Mouse (Mus musculus) heart, embryonic 15.5 days (tissue): ENCODE results near the gene Kalrn. TPM values are rescaled to one million over a fixed set of nuclear protein-coding genes. Genes with fewer than 3 reads are reported as not detected.

Experiments used
- ATAC-seq: fragments of 200-750 bp; cut with Nextera tagmentation; replicated peaks from 2 replicates; pipeline ENCODE4 v1.8.0; 2017; ENCODE audit warnings: low read depth, moderate TSS enrichment; ENCODE audit not compliant: insufficient number of reproducible peaks, insufficient read depth, low FRiP score
- H3K27ac ChIP-seq: fragments of 300-500 bp; sonication (generic); 2 replicates; pipeline ENCODE4 v1.5.1; 2015; ENCODE audit warnings: mild to moderate bottlenecking, inconsistent platforms
- H3K27me3 ChIP-seq: fragments of 300-500 bp; sonication (generic); 2 replicates; pipeline ENCODE4 v1.6.1; 2015; ENCODE audit warnings: inconsistent platforms
- H3K36me3 ChIP-seq: fragments of 300-500 bp; sonication (generic); 2 replicates; pipeline ENCODE4 v1.6.1; 2015; ENCODE audit warnings: mild to moderate bottlenecking, inconsistent platforms
- H3K4me1 ChIP-seq: fragments of 300-500 bp; sonication (generic); replicated peaks from 2 replicates; pipeline ENCODE4 v1.6.1; 2015; ENCODE audit warnings: inconsistent platforms
- H3K4me2 ChIP-seq: fragments of 300-500 bp; sonication (generic); 2 replicates; pipeline ENCODE4 v1.6.1; 2015; ENCODE audit warnings: inconsistent platforms, mild to moderate bottlenecking, moderate library complexity
- H3K4me3 ChIP-seq: fragments of 300-500 bp; sonication (generic); 2 replicates; pipeline ENCODE4 v1.5.1; 2015; ENCODE audit warnings: mild to moderate bottlenecking, inconsistent platforms
- H3K9ac ChIP-seq: fragments of 300-500 bp; sonication (generic); 2 replicates; pipeline ENCODE4 v1.6.1; 2015; ENCODE audit warnings: mild to moderate bottlenecking, inconsistent platforms
- H3K9me3 ChIP-seq: fragments of 300-500 bp; sonication (generic); replicated peaks from 2 replicates; pipeline ENCODE4 v1.6.1; 2016; ENCODE audit warnings: inconsistent platforms
- WGBS: fragments of 180-500 bp; shearing (Covaris S2); methylation state at CpG from one replicate; pipeline ENCODE4 v1.1.7; 2015; ENCODE audit warnings: mixed read lengths; 5-methylcytosine and 5-hydroxymethylcytosine counted together
- polyA plus RNA-seq: library from polyadenylated mRNA; unstranded; fragments of >200 nt; fragmentation: Nextera tagmentation; extraction: Ambion mirVana; gene quantifications from 2 replicates; pipeline ENCODE4 v1.2.1, GENCODE M21; 2015

The Kalrn gene
- polyA plus RNA-seq, 1 experiment from 2014 or later, result 32.8 TPM

- no peak for ATAC-seq
- Histone ChIP-seq H3K4me2 (no peak overlapping the region), H3K4me3 (no peak overlapping the region), H3K9ac (no peak overlapping the region), H3K4me1 (peaks cover 21% of the 10 kb centered on the region), H3K27me3 (no peaks in the 10 kb centered on the region), H3K36me3 (peaks cover 28% of the 10 kb centered on the region), H3K9me3 (no peaks in the 10 kb centered on the region), H3K27ac (peak overlapping the region; percentile 86)
- WGBS, result 37% methylated on average over 5 of the region's 5 CpGs
These were observed 344.7 kb downstream of the Kalrn start for GRCm38 (mm10) chr16:34228661-34229060.

GRCm38 (mm10) chr16:34212160-34212559 lies 361.2 kb downstream of the Kalrn start:
- peak overlapping the region; percentile 36; the same call in 1 of the 2 replicates for H3K27ac ChIP-seq
- 34% methylated on average over 3 of the region's 3 CpGs for WGBS

GRCm38 (mm10) chr16:34211243-34211642 lies 362.1 kb downstream of the Kalrn start:
- H3K9me3 ChIP-seq, result no peaks in the 10 kb centered on the region
- H3K4me2 ChIP-seq, result no peak overlapping the region
- no peak for ATAC-seq
- no peak overlapping the region for H3K4me3 ChIP-seq
- H3K9ac ChIP-seq, result peak overlapping the region; percentile 17; the same call in 1 of the 2 replicates
- peak overlapping the region; percentile 59 for H3K27ac ChIP-seq
- WGBS, result 38% methylated on average over 12 of the region's 12 CpGs
- peaks cover 44% of the 10 kb centered on the region for H3K36me3 ChIP-seq
- peaks cover 34% of the 10 kb centered on the region for H3K4me1 ChIP-seq
- H3K27me3 ChIP-seq, result no peaks in the 10 kb centered on the region

More at GRCm38 (mm10) chr16:34212160-34212559, 361.2 kb downstream of the Kalrn start:
- no peak overlapping the region for H3K4me2 ChIP-seq
- H3K36me3 ChIP-seq, result peaks cover 39% of the 10 kb centered on the region
- peaks cover 36% of the 10 kb centered on the region for H3K4me1 ChIP-seq
- H3K9me3 ChIP-seq, result no peaks in the 10 kb centered on the region
- no peak overlapping the region for H3K9ac ChIP-seq
- H3K27me3 ChIP-seq, result no peaks in the 10 kb centered on the region
- H3K4me3 ChIP-seq, result no peak overlapping the region
- ATAC-seq, result no peak

GRCm38 (mm10) chr16:34208748-34209147 lies 364.6 kb downstream of the Kalrn start:
- peak; percentile 73 for ATAC-seq
- H3K36me3 ChIP-seq, result peaks cover 51% of the 10 kb centered on the region

GRCm38 (mm10) chr16:34207972-34208371 lies 365.4 kb downstream of the Kalrn start:
- Histone ChIP-seq H3K27ac (no peak overlapping the region), H3K9me3 (no peaks in the 10 kb centered on the region), H3K4me1 (peaks cover 32% of the 10 kb centered on the region), H3K4me2 (no peak overlapping the region), H3K4me3 (no peak overlapping the region), H3K36me3 (peaks cover 52% of the 10 kb centered on the region), H3K27me3 (no peaks in the 10 kb centered on the region), H3K9ac (no peak overlapping the region)
- ATAC-seq, result no peak
- 81% methylated on average over 5 of the region's 5 CpGs for WGBS

More at GRCm38 (mm10) chr16:34208748-34209147, 364.6 kb downstream of the Kalrn start:
- H3K4me1 ChIP-seq, result peaks cover 34% of the 10 kb centered on the region
- H3K4me2 ChIP-seq, result no peak overlapping the region
- peak overlapping the region; percentile 41 for H3K27ac ChIP-seq
- no peak overlapping the region for H3K9ac ChIP-seq
- 42% methylated on average over 5 of the region's 5 CpGs for WGBS
- no peaks in the 10 kb centered on the region for H3K27me3 ChIP-seq
- H3K9me3 ChIP-seq, result no peaks in the 10 kb centered on the region
- H3K4me3 ChIP-seq, result no peak overlapping the region

GRCm38 (mm10) chr16:34204527-34205139 lies 368.7 kb downstream of the Kalrn start:
- Histone ChIP-seq H3K4me3 (no peak overlapping the region), H3K9ac (no peak overlapping the region), H3K36me3 (peaks cover 47% of the 10 kb centered on the region), H3K4me1 (peaks cover 4% of the 10 kb centered on the region), H3K9me3 (no peaks in the 10 kb centered on the region), H3K27ac (no peak overlapping the region), H3K27me3 (no peaks in the 10 kb centered on the region), H3K4me2 (no peak overlapping the region)
- 82% methylated on average over 13 of the region's 13 CpGs for WGBS
- ATAC-seq, result no peak

GRCm38 (mm10) chr16:34199543-34199942 lies 373.8 kb downstream of the Kalrn start:
- Histone ChIP-seq H3K36me3 (peaks cover 58% of the 10 kb centered on the region), H3K4me2 (no peak overlapping the region), H3K27me3 (no peaks in the 10 kb centered on the region), H3K4me3 (no peak overlapping the region), H3K4me1 (no peaks in the 10 kb centered on the region), H3K9me3 (no peaks in the 10 kb centered on the region), H3K9ac (no peak overlapping the region), H3K27ac (no peak overlapping the region)
- ATAC-seq, result no peak
- WGBS, result 76% methylated on average over 6 of the region's 6 CpGs

- H3K36me3 ChIP-seq, result peaks cover 50% of the 10 kb centered on the region
- no peaks in the 10 kb centered on the region for H3K9me3 ChIP-seq
- H3K4me1 ChIP-seq, result no peaks in the 10 kb centered on the region
- WGBS, result 45% methylated on average over 10 of the region's 10 CpGs
- no peak for ATAC-seq
- no peak overlapping the region for H3K4me3 ChIP-seq
- H3K9ac ChIP-seq, result no peak overlapping the region
- H3K27ac ChIP-seq, result no peak overlapping the region
- no peak overlapping the region for H3K4me2 ChIP-seq
- H3K27me3 ChIP-seq, result no peaks in the 10 kb centered on the region
These were observed 380.1 kb downstream of the Kalrn start for GRCm38 (mm10) chr16:34192959-34193842.

DNA sequence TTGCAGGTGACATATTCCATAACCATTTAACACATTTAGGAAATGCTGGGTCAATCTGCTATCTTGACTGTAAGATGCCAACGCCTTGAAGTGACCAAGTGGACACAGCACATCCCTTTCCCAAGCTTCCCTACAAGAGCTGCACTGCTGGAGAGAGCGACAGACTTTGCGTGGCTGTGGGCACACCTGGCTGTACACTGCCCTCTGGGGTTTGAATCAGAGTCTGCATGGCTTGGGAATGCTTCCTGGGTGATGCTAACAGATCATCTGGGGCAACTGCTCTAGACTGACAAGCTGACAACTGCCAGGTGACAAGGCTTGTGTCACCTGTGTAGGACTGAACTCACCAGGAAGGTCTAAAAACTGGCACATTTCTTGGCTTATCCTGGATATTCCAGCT lies 388.6 kb downstream of the Kalrn start:
- ATAC-seq, result no peak
- 69% methylated on average over 3 of the region's 3 CpGs for WGBS

DNA sequence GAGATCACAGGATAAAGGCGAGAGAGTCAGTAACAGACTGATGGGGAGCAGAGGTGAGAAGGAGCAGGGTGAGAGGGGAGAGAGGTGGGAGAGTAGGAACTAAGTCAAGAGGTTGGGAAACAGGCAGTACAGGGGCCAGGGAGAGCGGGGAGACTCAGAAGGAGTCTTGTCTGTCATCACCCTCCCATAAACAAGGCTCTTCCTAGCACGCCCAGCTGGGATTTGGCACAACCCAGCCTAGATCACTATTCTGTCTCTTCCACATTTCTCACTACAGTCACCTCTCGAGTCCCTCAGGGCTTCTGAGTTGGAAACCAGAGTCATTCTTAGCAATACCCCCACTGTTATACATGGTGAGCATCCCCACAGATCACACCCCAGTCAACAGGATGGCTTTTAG lies 390.1 kb downstream of the Kalrn start:
- Histone ChIP-seq H3K4me3 (no peak overlapping the region), H3K9me3 (no peaks in the 10 kb centered on the region), H3K9ac (no peak overlapping the region), H3K27me3 (no peaks in the 10 kb centered on the region), H3K4me1 (no peaks in the 10 kb centered on the region), H3K27ac (no peak overlapping the region), H3K36me3 (peaks cover 20% of the 10 kb centered on the region; the same call in 1 of the 2 replicates), H3K4me2 (no peak overlapping the region)
- WGBS, result 69% methylated on average over 4 of the region's 4 CpGs
- no peak for ATAC-seq

More for the DNA sequence above, 388.6 kb downstream of the Kalrn start:
- no peaks in the 10 kb centered on the region for H3K9me3 ChIP-seq
- peaks cover 14% of the 10 kb centered on the region for H3K36me3 ChIP-seq
- H3K4me1 ChIP-seq, result no peaks in the 10 kb centered on the region
- no peak overlapping the region for H3K4me2 ChIP-seq
- H3K9ac ChIP-seq, result no peak overlapping the region
- H3K27me3 ChIP-seq, result no peaks in the 10 kb centered on the region
- no peak overlapping the region for H3K4me3 ChIP-seq
- no peak overlapping the region for H3K27ac ChIP-seq

DNA sequence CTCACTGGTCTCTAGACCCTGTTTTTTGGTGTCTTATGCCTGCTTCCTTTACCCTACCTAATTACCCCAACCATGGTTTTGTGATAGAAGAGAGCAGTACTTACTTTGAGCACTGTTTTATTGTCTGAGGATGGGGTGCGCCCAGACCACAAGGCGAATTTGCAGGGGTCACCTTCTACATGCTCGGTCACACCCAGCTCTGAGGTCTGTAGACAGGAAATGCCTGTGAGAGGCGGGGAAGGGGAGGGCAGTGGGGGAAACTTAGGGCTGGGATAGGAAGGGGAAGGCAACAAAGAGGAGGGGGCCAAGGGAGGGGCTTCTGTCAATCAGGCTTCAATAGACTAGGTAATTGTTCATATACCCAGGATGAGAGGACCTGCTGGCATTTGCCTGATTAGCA lies 397.7 kb downstream of the Kalrn start:
- peaks cover 80% of the 10 kb centered on the region for H3K36me3 ChIP-seq
- H3K27me3 ChIP-seq, result no peaks in the 10 kb centered on the region
- H3K27ac ChIP-seq, result no peak overlapping the region
- no peak for ATAC-seq
- no peaks in the 10 kb centered on the region for H3K9me3 ChIP-seq
- no peak overlapping the region for H3K4me3 ChIP-seq
- 88% methylated on average over 4 of the region's 4 CpGs for WGBS
- H3K9ac ChIP-seq, result no peak overlapping the region
- no peak overlapping the region for H3K4me2 ChIP-seq
- H3K4me1 ChIP-seq, result no peaks in the 10 kb centered on the region
